ENCODE assay signal across 10 mouse cellular contexts in genomic region chrX:17547143-17547806, GRCm38 (mm10). TPM values are rescaled to one million over a fixed set of nuclear protein-coding genes. Genes with fewer than 3 reads are reported as not detected.
A peak's percentile ranks its signal among the peaks of the same experiment; 100 is the strongest.
DNase-seq lines count a peak whose midpoint lies in the region; ATAC-seq and TF ChIP-seq lines count a peak whose summit lies in the region.
"Had no signal": no experiment of that assay in that cellular context is flagged by ENCODE, and none has a peak within 500 bp of the region (broad histone marks: within the 10 kb centered on the region; RNA-seq: fewer than 3 reads in every experiment).

No protein-coding gene starts in this region.

- H3K9ac ChIP-seq in forebrain, postnatal 0 days = no peak overlapping the region
- H3K9ac ChIP-seq in stomach, postnatal 0 days (ENCODE audit: low read length) = no peak overlapping the region
- H3K9ac ChIP-seq in liver, embryonic 12.5 days = no peak overlapping the region
- H3K9ac ChIP-seq: heart, embryonic 13.5 days; limb, embryonic 13.5 days had no signal

- 19% methylated on average over 6 of the region's 6 CpGs for WGBS in forebrain, postnatal 0 days
- 27% methylated on average over 6 of the region's 6 CpGs for WGBS in stomach, postnatal 0 days
- 39% methylated on average over 6 of the region's 6 CpGs for WGBS in liver, embryonic 12.5 days (ENCODE audit: insufficient replicate concordance)

- no peak for TF ChIP-seq CTCF in layer of hippocampus, adult 2 months (conservative IDR thresholded peaks at IDR 0.05)
- TF ChIP-seq CTCF in forebrain, postnatal 0 days (IDR thresholded peaks at IDR 0.05; ENCODE audit: low read depth) = no peak
- no peak for TF ChIP-seq CTCF in stomach, postnatal 0 days (IDR thresholded peaks at IDR 0.05; ENCODE audit: low read depth)

- H3K4me3 ChIP-seq in layer of hippocampus, adult 2 months = no peak overlapping the region
- H3K4me3 ChIP-seq in forebrain, postnatal 0 days (ENCODE audit: low read depth, low read length) = no peak overlapping the region
- no peak overlapping the region for H3K4me3 ChIP-seq in stomach, postnatal 0 days (ENCODE audit: low read depth, low read length)
- H3K4me3 ChIP-seq in liver, embryonic 12.5 days = no peak overlapping the region
- H3K4me3 ChIP-seq: heart, embryonic 13.5 days; limb, embryonic 13.5 days had no signal

- H3K27ac ChIP-seq in layer of hippocampus, adult 2 months = peak overlapping the region; percentile 82
- H3K27ac ChIP-seq in forebrain, postnatal 0 days (ENCODE audit: low read depth, low read length) = no peak overlapping the region
- H3K27ac ChIP-seq in stomach, postnatal 0 days (replicated peaks) = no peak overlapping the region
- no peak overlapping the region for H3K27ac ChIP-seq in liver, embryonic 12.5 days
- H3K27ac ChIP-seq: heart, embryonic 13.5 days; limb, embryonic 13.5 days had no signal

- TF ChIP-seq EP300 in stomach, postnatal 0 days (optimal IDR thresholded peaks at IDR 0.05) = no peak

- DNase-seq in layer of hippocampus, adult 2 months (ENCODE audit: low spot score in 2 of 2) = peak; percentile 6 to 11
- no peak for DNase-seq in layer of hippocampus, postnatal 25 days (ENCODE audit: extremely low spot score in 1 of 2, low spot score in 1 of 2)
- no peak for DNase-seq in forebrain, postnatal 0 days
- DNase-seq in lung, postnatal 36 days = peak; percentile 66
- DNase-seq in stomach, postnatal 0 days (ENCODE audit: low spot score) = peak; percentile 14
- DNase-seq in gastrocnemius, adult 18-20 months (ENCODE audit: low spot score) = no peak

- peak; percentile 62 for ATAC-seq in forebrain, postnatal 0 days
- no peak for ATAC-seq in stomach, postnatal 0 days (ENCODE audit: low FRiP score, low TSS enrichment)
- no peak for ATAC-seq in liver, embryonic 12.5 days
- ATAC-seq in megakaryocyte progenitor cell, adult 5-6 weeks (replicated peaks; ENCODE audit: poor library complexity) = no peak

- no peaks in the 10 kb centered on the region for H3K36me3 ChIP-seq in forebrain, postnatal 0 days (ENCODE audit: insufficient read depth)
- no peaks in the 10 kb centered on the region for H3K36me3 ChIP-seq in stomach, postnatal 0 days (ENCODE audit: control insufficient read depth, insufficient read depth, low read length)
- no peaks in the 10 kb centered on the region for H3K36me3 ChIP-seq in liver, embryonic 12.5 days
- H3K36me3 ChIP-seq: heart, embryonic 13.5 days; limb, embryonic 13.5 days had no signal

- H3K4me1 ChIP-seq in forebrain, postnatal 0 days (ENCODE audit: insufficient read depth) = no peaks in the 10 kb centered on the region
- no peaks in the 10 kb centered on the region for H3K4me1 ChIP-seq in stomach, postnatal 0 days (replicated peaks; ENCODE audit: control insufficient read depth, insufficient read depth)
- H3K4me1 ChIP-seq in liver, embryonic 12.5 days = no peaks in the 10 kb centered on the region

- H3K27me3 ChIP-seq in forebrain, postnatal 0 days (ENCODE audit: insufficient read depth, low read length) = no peaks in the 10 kb centered on the region
- no peaks in the 10 kb centered on the region for H3K27me3 ChIP-seq in stomach, postnatal 0 days (ENCODE audit: control insufficient read depth, insufficient read depth, low read length)
- no peaks in the 10 kb centered on the region for H3K27me3 ChIP-seq in liver, embryonic 12.5 days (replicated peaks)
- H3K27me3 ChIP-seq: heart, embryonic 13.5 days; limb, embryonic 13.5 days had no signal

- H3K4me2 ChIP-seq in forebrain, postnatal 0 days (ENCODE audit: low read depth) = no peak overlapping the region
- H3K4me2 ChIP-seq in stomach, postnatal 0 days (replicated peaks; ENCODE audit: low read depth) = no peak overlapping the region
- no peak overlapping the region for H3K4me2 ChIP-seq in liver, embryonic 12.5 days
- H3K4me2 ChIP-seq: heart, embryonic 13.5 days; limb, embryonic 13.5 days had no signal

- no peaks in the 10 kb centered on the region for H3K9me3 ChIP-seq in forebrain, postnatal 0 days (ENCODE audit: low read length)
- H3K9me3 ChIP-seq in stomach, postnatal 0 days (ENCODE audit: control insufficient read depth, low read length) = no peaks in the 10 kb centered on the region
- no peaks in the 10 kb centered on the region for H3K9me3 ChIP-seq in liver, embryonic 12.5 days (replicated peaks)
- H3K9me3 ChIP-seq: heart, embryonic 13.5 days; limb, embryonic 13.5 days had no signal

RNA-seq across cellular contexts. Expression of gene Fundc1, which starts 24.9 kb away (rescaled TPM):
- total RNA-seq in layer of hippocampus, adult 2 months (2021) = 10 to 100 TPM; 44.7 to 45.6 TPM
- 10 to 100 TPM; 40.5 to 44.1 TPM for total RNA-seq in layer of hippocampus, postnatal 25 days (2021)
- total RNA-seq in forebrain, postnatal 0 days (2014; rRNA removed) = 39.5 and 43.6 TPM in 2 replicates
- polyA plus RNA-seq in forebrain, postnatal 0 days (2015; fragmentation: Nextera tagmentation; extraction: Ambion mirVana) = 43.9 and 49.4 TPM in 2 replicates
- polyA plus RNA-seq in stomach, postnatal 0 days (2015; fragmentation: Nextera tagmentation; extraction: Ambion mirVana) = 37.4 and 39.5 TPM in 2 replicates
- polyA plus RNA-seq in liver, embryonic 12.5 days (2016; fragmentation: Nextera tagmentation; extraction: Ambion mirVana) = 20.9 and 22.4 TPM in 2 replicates
- total RNA-seq in megakaryocyte progenitor cell, adult 5-6 weeks (2015) = 41.6 and 45.2 TPM in 2 replicates
- total RNA-seq in megakaryocyte progenitor cell, adult 5-6 weeks (2017) = 37.6 and 40.4 TPM in 2 replicates
- 10 to 100 TPM; 27.6 to 34.6 TPM for total RNA-seq in gastrocnemius, adult 18-20 months (2021)

Comparison
In these comparisons a context has a peak if more than half of its experiments do, and no peak if none do; other contexts are left out.
1. DNase-seq: peak in layer of hippocampus, adult 2 months (2 of 2), lung, postnatal 36 days (single experiment) and stomach, postnatal 0 days (single experiment); none in layer of hippocampus, postnatal 25 days (0 of 2), forebrain, postnatal 0 days (single experiment) and gastrocnemius, adult 18-20 months (single experiment).